1 mouse cellular context compared by ENCODE assay signal in the genomic region with DNA sequence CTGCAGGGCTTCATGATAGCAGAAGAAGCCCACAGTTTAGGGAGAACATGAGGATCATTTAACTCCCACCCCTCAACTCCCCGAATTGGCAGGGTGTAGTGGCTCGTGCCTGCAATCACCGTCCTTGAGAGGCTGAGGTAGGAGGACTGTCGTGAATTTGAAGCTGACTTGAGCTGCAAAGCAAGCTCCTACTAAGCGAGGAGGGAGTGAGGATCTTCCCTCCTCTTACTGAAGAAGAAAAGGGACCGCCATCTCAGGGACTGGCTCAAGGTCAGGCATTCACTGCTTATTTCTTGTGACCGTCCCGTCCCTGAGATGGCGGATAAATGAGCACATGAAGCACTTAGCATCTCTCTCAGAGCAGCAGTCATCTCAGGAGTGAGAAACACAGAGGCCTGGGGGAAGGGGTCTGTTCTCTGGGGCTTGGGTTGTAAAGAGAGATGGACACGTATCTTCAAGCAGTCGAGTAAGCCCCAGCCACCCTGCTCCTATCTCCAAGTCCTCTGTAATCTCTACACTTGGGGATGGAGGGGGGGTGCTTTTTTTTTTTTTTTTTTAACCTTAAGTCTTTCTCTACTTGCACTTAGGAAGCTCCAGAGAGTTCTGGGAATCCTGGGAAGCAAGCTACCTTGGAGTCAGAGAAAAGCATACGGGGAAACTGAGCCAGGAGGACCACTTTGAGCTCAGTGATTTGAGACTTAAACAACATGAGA.
TF ChIP-seq lines count a peak whose summit lies in the region.

No protein-coding gene starts in this region.

TF ChIP-seq in CH12.LX, 34 proteins besides CTCF, POLR2A, EP300 and RAD21:
- no peak for TF ChIP-seq MAZ (IDR thresholded peaks at IDR 0.05; ENCODE audit: low read depth, low read length)
- peak; percentile 40 for TF ChIP-seq ZNF384 (IDR thresholded peaks at IDR 0.05; ENCODE audit: low read depth, low read length)
